Comparison of ENCODE assay signal across 8 mouse cellular contexts in the genomic region with DNA sequence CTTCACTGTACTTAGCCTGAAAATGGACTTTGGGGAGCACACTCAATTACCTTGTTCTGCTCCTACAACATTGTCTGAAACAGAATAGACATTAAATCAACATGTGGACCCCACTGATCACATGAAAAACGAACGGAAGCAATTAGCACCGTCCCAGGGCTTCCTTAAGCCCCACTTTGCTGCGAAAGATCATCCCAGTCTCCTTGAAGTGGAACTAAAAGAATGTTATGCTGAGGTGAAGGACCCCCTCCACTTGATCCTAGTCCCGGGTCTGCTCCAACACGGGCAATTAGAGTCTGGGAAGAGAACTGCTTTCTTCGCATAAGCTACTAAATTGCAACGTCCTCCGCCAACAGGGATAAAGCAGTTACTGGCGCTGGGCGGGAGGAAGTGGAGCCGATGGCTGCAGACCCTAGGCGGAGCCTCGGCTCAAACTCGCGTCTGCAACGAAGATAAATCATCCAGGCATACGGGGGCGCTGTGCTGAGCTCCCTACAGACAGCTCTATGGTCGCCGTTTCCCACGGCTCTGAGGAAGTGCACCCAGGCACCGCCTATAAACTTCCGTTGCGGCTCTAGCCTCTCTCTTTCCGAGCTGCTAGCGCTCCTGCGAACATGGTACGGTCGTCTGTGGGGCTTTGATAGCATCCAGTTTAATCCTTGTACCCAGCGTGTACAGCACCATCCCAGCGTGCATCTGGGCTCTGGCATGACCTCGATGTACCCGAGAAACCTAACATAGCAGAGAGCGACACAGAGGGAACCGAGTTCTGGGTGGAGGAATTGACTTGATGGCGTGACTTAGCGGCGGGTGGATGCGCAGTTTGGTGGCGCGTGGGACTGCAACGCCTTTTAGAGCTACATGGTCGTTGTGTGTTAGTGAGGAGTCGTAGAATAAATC. TPM values are rescaled to one million over a fixed set of nuclear protein-coding genes. Genes with fewer than 3 reads are reported as not detected.
DNase-seq lines count a peak whose midpoint lies in the region; ATAC-seq and TF ChIP-seq lines count a peak whose summit lies in the region.

A gene (plus strand): TSS at position 552 of the 900 bp plus-strand sequence.

- TF ChIP-seq CTCF in kidney, adult 2 months (conservative IDR thresholded peaks at IDR 0.05; ENCODE audit: insufficient read depth, insufficient read length, low read depth, low read length), result peak; percentile 63
- peak; percentile 58; the same call in 1 of the 2 replicates for TF ChIP-seq CTCF in spleen, adult 2 months (IDR thresholded peaks at IDR 0.05; ENCODE audit: extremely low read depth, insufficient read depth, insufficient read length, insufficient replicate concordance)

- H3K4me2 ChIP-seq in embryonic facial prominence, embryonic 13.5 days, result peak within 1 kb of the TSS; percentile 63
- H3K4me2 ChIP-seq in limb, embryonic 12.5 days, result peak within 1 kb of the TSS; percentile 62
- H3K4me2 ChIP-seq in midbrain, embryonic 15.5 days, result peak within 1 kb of the TSS; percentile 54

- peak; percentile 81 for DNase-seq in 3134 (ENCODE audit: extremely low read depth, insufficient read length, low spot score)
- DNase-seq in adrenal gland, postnatal 36 days, result peak; percentile 91 to 92
- DNase-seq in heart, adult 18-20 months, result peak; percentile 92
- peak; percentile 93 for DNase-seq in kidney, adult 2 months
- DNase-seq in spleen, adult 2 months (ENCODE audit: low read depth in 1 of 2, low spot score in 2 of 2), result peak; percentile 81 to 86

- H3K9ac ChIP-seq in embryonic facial prominence, embryonic 13.5 days, result peak within 1 kb of the TSS; percentile 79
- peak within 1 kb of the TSS; percentile 72 for H3K9ac ChIP-seq in limb, embryonic 12.5 days (replicated peaks)
- H3K9ac ChIP-seq in midbrain, embryonic 15.5 days, result peak within 1 kb of the TSS; percentile 52

- no peaks in the 10 kb centered on the region for H3K9me3 ChIP-seq in embryonic facial prominence, embryonic 13.5 days
- no peaks in the 10 kb centered on the region for H3K9me3 ChIP-seq in limb, embryonic 12.5 days
- H3K9me3 ChIP-seq in midbrain, embryonic 15.5 days, result no peaks in the 10 kb centered on the region

- H3K27ac ChIP-seq in embryonic facial prominence, embryonic 13.5 days, result peak within 1 kb of the TSS; percentile 92
- H3K27ac ChIP-seq in kidney, adult 2 months (ENCODE audit: insufficient read depth, low read depth, low read length), result peak within 1 kb of the TSS; percentile 74; the same call in 1 of the 2 replicates
- H3K27ac ChIP-seq in limb, embryonic 12.5 days, result peak within 1 kb of the TSS; percentile 89
- H3K27ac ChIP-seq in midbrain, embryonic 15.5 days, result peak within 1 kb of the TSS; percentile 80
- H3K27ac ChIP-seq in spleen, adult 2 months (ENCODE audit: insufficient read depth, low read length), result peak within 1 kb of the TSS; percentile 72

- H3K4me1 ChIP-seq in embryonic facial prominence, embryonic 13.5 days, result 0 out of 2 replicates have a peak, but pooled peaks cover 4% of the 10 kb centered on the region
- H3K4me1 ChIP-seq in kidney, adult 2 months (ENCODE audit: control insufficient read depth, insufficient read depth, low read length), result peaks cover 5% of the 10 kb centered on the region; the same call in 1 of the 2 replicates
- no peaks in the 10 kb centered on the region for H3K4me1 ChIP-seq in limb, embryonic 12.5 days (replicated peaks)
- H3K4me1 ChIP-seq in midbrain, embryonic 15.5 days, result peaks cover 8% of the 10 kb centered on the region; the same call in 1 of the 2 replicates
- no peaks in the 10 kb centered on the region; the same call in 1 of the 2 replicates for H3K4me1 ChIP-seq in spleen, adult 2 months (ENCODE audit: control insufficient read depth, insufficient read depth, insufficient read length)

- ATAC-seq in embryonic facial prominence, embryonic 13.5 days (ENCODE audit: insufficient number of reproducible peaks, insufficient read depth, low FRiP score, low TSS enrichment, low read depth), result peak; percentile 93
- peak; percentile 94 for ATAC-seq in limb, embryonic 12.5 days (ENCODE audit: insufficient number of reproducible peaks, insufficient read depth, low FRiP score, low TSS enrichment, low read depth)
- peak; percentile 99 for ATAC-seq in midbrain, embryonic 15.5 days (replicated peaks)

- peak; percentile 84 for TF ChIP-seq POLR2A in kidney, adult 2 months (IDR thresholded peaks at IDR 0.05; ENCODE audit: low read depth, low read length)
- TF ChIP-seq POLR2A in spleen, adult 2 months (IDR thresholded peaks at IDR 0.05; ENCODE audit: low read depth, low read length), result peak; percentile 91

- H3K36me3 ChIP-seq in embryonic facial prominence, embryonic 13.5 days, result peaks cover 8% of the 10 kb centered on the region; the same call in 1 of the 2 replicates
- no peaks in the 10 kb centered on the region for H3K36me3 ChIP-seq in kidney, adult 2 months (ENCODE audit: control insufficient read depth, insufficient read depth, low read length)
- H3K36me3 ChIP-seq in limb, embryonic 12.5 days, result peaks cover 18% of the 10 kb centered on the region
- no peaks in the 10 kb centered on the region for H3K36me3 ChIP-seq in midbrain, embryonic 15.5 days (replicated peaks)
- peaks cover 3% of the 10 kb centered on the region; the same call in 1 of the 2 replicates for H3K36me3 ChIP-seq in spleen, adult 2 months (ENCODE audit: control insufficient read depth, insufficient read depth, low read length)

- 21% methylated on average over 45 of the region's 45 CpGs for WGBS in embryonic facial prominence, embryonic 13.5 days
- 1% methylated on average over 45 of the region's 45 CpGs for WGBS in kidney, adult 2 months
- WGBS in limb, embryonic 12.5 days, result 20% methylated on average over 45 of the region's 45 CpGs
- WGBS in midbrain, embryonic 15.5 days, result 25% methylated on average over 45 of the region's 45 CpGs
- WGBS in spleen, adult 2 months, result 27% methylated on average over 45 of the region's 45 CpGs

- H3K27me3 ChIP-seq in embryonic facial prominence, embryonic 13.5 days, result peaks cover 7% of the 10 kb centered on the region
- H3K27me3 ChIP-seq in kidney, adult 2 months (replicated peaks; ENCODE audit: control insufficient read depth, insufficient read depth, low read length), result no peaks in the 10 kb centered on the region
- peaks cover 19% of the 10 kb centered on the region for H3K27me3 ChIP-seq in limb, embryonic 12.5 days
- H3K27me3 ChIP-seq in midbrain, embryonic 15.5 days (replicated peaks), result no peaks in the 10 kb centered on the region
- no peaks in the 10 kb centered on the region for H3K27me3 ChIP-seq in spleen, adult 2 months (ENCODE audit: control insufficient read depth, insufficient read depth, low read length)

- peak within 1 kb of the TSS; percentile 53 for H3K4me3 ChIP-seq in embryonic facial prominence, embryonic 13.5 days
- peak within 1 kb of the TSS; percentile 86 for H3K4me3 ChIP-seq in kidney, adult 2 months (ENCODE audit: insufficient read depth, low read depth, low read length)
- peak within 1 kb of the TSS; percentile 51 for H3K4me3 ChIP-seq in limb, embryonic 12.5 days (replicated peaks)
- peak within 1 kb of the TSS; percentile 48 for H3K4me3 ChIP-seq in midbrain, embryonic 15.5 days
- peak within 1 kb of the TSS; percentile 66 for H3K4me3 ChIP-seq in spleen, adult 2 months (ENCODE audit: extremely low read depth, insufficient read depth, insufficient read length)

RNA-seq across cellular contexts. Expression of the gene that starts here (rescaled TPM):
- 100 to 1,000 TPM; 243 to 272 TPM for total RNA-seq in adrenal gland, postnatal 36 days (2021)
- 430 and 455 TPM in 2 replicates for polyA plus RNA-seq in embryonic facial prominence, embryonic 13.5 days (2015; fragmentation: Nextera tagmentation; extraction: Ambion mirVana)
- 100 to 1,000 TPM; 114 to 149 TPM for total RNA-seq in heart, adult 18-20 months (2021)
- polyA plus RNA-seq in kidney, adult 2 months (2012; rRNA removed), result 142 and 219 TPM in 2 replicates
- polyA plus RNA-seq in limb, embryonic 12.5 days (2016; fragmentation: Nextera tagmentation; extraction: Ambion mirVana), result 418 and 426 TPM in 2 replicates
- 155 and 158 TPM in 2 replicates for polyA plus RNA-seq in midbrain, embryonic 15.5 days (2015; fragmentation: Nextera tagmentation; extraction: Ambion mirVana)
- 89.6 and 117 TPM in 2 replicates for polyA plus RNA-seq in spleen, adult 2 months (2012; rRNA removed)

Comparison
In these comparisons a context has a peak if more than half of its experiments do, and no peak if none do; other contexts are left out.
1. Peak in every context shown above with its lines: DNase-seq, ATAC-seq, H3K4me3 ChIP-seq and H3K27ac ChIP-seq.